Mouse (Mus musculus) heart, postnatal 14 days (tissue): Measurements from ENCODE around the gene Pmepa1. TPM values are rescaled to one million over a fixed set of nuclear protein-coding genes. Genes with fewer than 3 reads are reported as not detected.

Experiments used
- DNase-seq, 2 experiments: peaks; one replicate each; pipeline ENCODE4 v3.0.0; 2021 to 2022
- intact Hi-C: fragments of 180-260 bp; cut with DNase I; formaldehyde crosslinking; loops from one replicate; pipeline ENCODE4 v1.15.1; 2025
- total RNA-seq, 2 experiments: library from RNA; stranded (reverse); gene quantifications; 2 replicates each; pipeline ENCODE4 v1.2.3; 2021

Pmepa1 gene
- total RNA-seq, 2 experiments from 2014 or later = 32.4 to 32.5 TPM

- intact Hi-C loops = no loop called here
- DNase-seq = no peak
These were observed 98.9 kb downstream of the Pmepa1 start for GRCm38 (mm10) chr2:173177481-173177880.

DNA sequence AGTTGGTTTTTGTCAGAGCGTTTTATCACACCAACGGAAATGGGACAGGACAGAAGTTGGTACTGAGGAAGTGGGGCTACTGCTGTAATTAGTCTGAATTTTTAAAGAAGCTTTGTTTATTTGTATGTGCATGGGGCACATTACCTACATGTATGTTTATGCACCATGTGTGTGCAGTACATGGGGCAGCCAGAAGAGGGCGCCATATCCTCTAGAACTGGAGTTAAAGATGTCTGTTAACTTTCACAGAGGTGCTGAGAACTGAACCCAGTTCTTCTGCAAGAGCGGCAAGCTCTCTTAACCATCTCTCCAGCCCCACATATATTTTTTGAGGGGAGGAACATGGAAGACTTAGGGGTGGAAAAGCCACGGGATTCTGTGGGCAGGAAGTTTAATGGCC is 100.6 kb downstream of the Pmepa1 start:
- intact Hi-C loops = no loop called here
- no peak for DNase-seq

- DNase-seq = no peak
- intact Hi-C loops = no loop called here
These were observed 101.8 kb downstream of the Pmepa1 start for GRCm38 (mm10) chr2:173174569-173174968.

Other genes starting within 250 kb of the Pmepa1 start
- under 1 TPM; 0.07 TPM for gene Ctcfl, start 157.0 kb downstream of the Pmepa1 start, total RNA-seq
- 10 to 100 TPM in 1 of 2 experiments, 1 to 10 TPM in 1; 7.2 to 42.3 TPM for gene Pck1, start 123.5 kb downstream of the Pmepa1 start, total RNA-seq
- under 1 TPM; 0.31 to 0.44 TPM for gene Zbp1, start 57.6 kb downstream of the Pmepa1 start, total RNA-seq
- not detected for gene 1700021F07Rik, start 246.1 kb upstream of the Pmepa1 start, total RNA-seq